Mouse (Mus musculus): ENCODE data around the gene Urgcp. TPM values are rescaled to one million over a fixed set of nuclear protein-coding genes. Genes with fewer than 3 reads are reported as not detected.

Gene Urgcp
- polyA plus RNA-seq, 1 experiment from 2014 or later = 7.5 TPM

Other genes starting within 250 kb of the Urgcp start
- gene Xbp1, start 241.7 kb downstream of the Urgcp start, polyA plus RNA-seq (2018) = 86.5 to 117 TPM (median 108 TPM) in 3 replicates
- 9.4 to 16.8 TPM (median 15.8 TPM) in 3 replicates for gene Ccdc117, start 220.2 kb downstream of the Urgcp start, polyA plus RNA-seq (2018)
- not detected in 3 replicates for gene Ankrd36, start 192.7 kb downstream of the Urgcp start, polyA plus RNA-seq (2018)
- 12.0 to 55.7 TPM (median 43.6 TPM) in 3 replicates for gene Mrps24, start 46.7 kb downstream of the Urgcp start, polyA plus RNA-seq (2018)
- gene Dbnl, start 26.1 kb upstream of the Urgcp start, polyA plus RNA-seq (2018) = 170 to 177 TPM (median 175 TPM) in 3 replicates
- gene Pgam2, start 41.4 kb upstream of the Urgcp start, polyA plus RNA-seq (2018) = not detected in 3 replicates
- 4.5 to 5.8 TPM (median 5.4 TPM) in 3 replicates for gene Polm, start 75.6 kb upstream of the Urgcp start, polyA plus RNA-seq (2018)
- 0.19 to 0.37 TPM in 2 of 3 replicates, not detected in the other for gene Aebp1, start 99.6 kb upstream of the Urgcp start, polyA plus RNA-seq (2018)
- gene Pold2, start 115.9 kb upstream of the Urgcp start, polyA plus RNA-seq (2018) = 5.7 to 28.7 TPM (median 9.5 TPM) in 3 replicates
- gene Myl7, start 136.4 kb upstream of the Urgcp start, polyA plus RNA-seq (2018) = not detected in 3 replicates
- not detected in 3 replicates for gene Gck, start 187.7 kb upstream of the Urgcp start, polyA plus RNA-seq (2018)
- gene Ykt6, start 193.3 kb upstream of the Urgcp start, polyA plus RNA-seq (2018) = 70.9 to 138 TPM (median 77.0 TPM) in 3 replicates

Data from macrophage (primary cell).